Mouse (Mus musculus): ENCODE measurements around the gene Acox1.

- TF ChIP-seq GATA1 (IDR thresholded peaks at IDR 0.05; ENCODE audit: borderline replicate concordance, low read length) (no peak), FLI1 (IDR thresholded peaks at IDR 0.05; ENCODE audit: low read length) (no peak)
Observed at GRCm38 (mm10) chr11:116196336-116196735, 2.5 kb downstream of the Acox1 start.

Data from megakaryocyte, embryonic 14.5 days (primary cell).